Mouse (Mus musculus) lung, postnatal 4 days (tissue): ENCODE results near the gene Adh1.

ENCODE experiments used
- DNase-seq, 2 experiments: peaks; one replicate each; pipeline ENCODE4 v3.0.0; 2021

Gene Adh1

GRCm38 (mm10) chr3:138260721-138261669, at the start of gene Adh1:
Gene Adh1 (plus strand): TSS chr3:138260991.
- DNase-seq, result no peak

- DNase-seq, result no peak
Observed at GRCm38 (mm10) chr3:138212431-138212951, 48.3 kb upstream of the Adh1 start.

GRCm38 (mm10) chr3:138215395-138215989, 45.3 kb upstream of the Adh1 start:
- no peak for DNase-seq

- no peak for DNase-seq
Observed at GRCm38 (mm10) chr3:138216091-138216490, 44.7 kb upstream of the Adh1 start.

GRCm38 (mm10) chr3:138217631-138218264, 43.0 kb upstream of the Adh1 start, which contains the start of gene Adh7:
Gene Adh7 (plus strand): TSS chr3:138217760.
- DNase-seq, result no peak

GRCm38 (mm10) chr3:138221116-138221515, 39.7 kb upstream of the Adh1 start:
- DNase-seq, result no peak

- DNase-seq, result no peak
Observed at GRCm38 (mm10) chr3:138222511-138222910, 38.3 kb upstream of the Adh1 start.

- DNase-seq, result peak in 1 of 2 experiments; percentile 66
Observed at GRCm38 (mm10) chr3:138222952-138223351, 37.8 kb upstream of the Adh1 start.

GRCm38 (mm10) chr3:138224363-138224954, 36.3 kb upstream of the Adh1 start:
- no peak for DNase-seq

GRCm38 (mm10) chr3:138225331-138225730, 35.5 kb upstream of the Adh1 start:
- DNase-seq, result no peak

GRCm38 (mm10) chr3:138225853-138226252, 34.9 kb upstream of the Adh1 start:
- DNase-seq, result peak in 1 of 2 experiments; percentile 36

GRCm38 (mm10) chr3:138226476-138226875, 34.3 kb upstream of the Adh1 start:
- DNase-seq, result no peak

GRCm38 (mm10) chr3:138227082-138227481, 33.7 kb upstream of the Adh1 start:
- no peak for DNase-seq

- no peak for DNase-seq
Observed at GRCm38 (mm10) chr3:138227782-138228181, 33.0 kb upstream of the Adh1 start.

GRCm38 (mm10) chr3:138229448-138229847, 31.3 kb upstream of the Adh1 start:
- DNase-seq, result no peak

GRCm38 (mm10) chr3:138230266-138230665, 30.5 kb upstream of the Adh1 start:
- DNase-seq, result no peak

- no peak for DNase-seq
Observed at GRCm38 (mm10) chr3:138231531-138231930, 29.3 kb upstream of the Adh1 start.

- DNase-seq, result no peak
Observed at GRCm38 (mm10) chr3:138236546-138237163, 24.1 kb upstream of the Adh1 start.

- no peak for DNase-seq
Observed at GRCm38 (mm10) chr3:138238046-138238445, 22.7 kb upstream of the Adh1 start.

GRCm38 (mm10) chr3:138239461-138239860, 21.3 kb upstream of the Adh1 start:
- no peak for DNase-seq

- DNase-seq, result no peak
Observed at GRCm38 (mm10) chr3:138240411-138240810, 20.4 kb upstream of the Adh1 start.

- no peak for DNase-seq
Observed at GRCm38 (mm10) chr3:138240942-138241341, 19.8 kb upstream of the Adh1 start.
